Mouse (Mus musculus) kidney, postnatal 25 days (tissue): ENCODE measurements at regions not wholly inside any gene's neighbourhood (a gene's known extent, or its start where the extent isn't known, plus 50 kb on each side); places are given as distances from the start of the nearest gene placed in this dataset.

Experiments used
- DNase-seq, 2 experiments: peaks; one replicate each; pipeline ENCODE4 v3.0.0; 2021; ENCODE audit warnings: mixed read lengths in 2 of 2

DNA sequence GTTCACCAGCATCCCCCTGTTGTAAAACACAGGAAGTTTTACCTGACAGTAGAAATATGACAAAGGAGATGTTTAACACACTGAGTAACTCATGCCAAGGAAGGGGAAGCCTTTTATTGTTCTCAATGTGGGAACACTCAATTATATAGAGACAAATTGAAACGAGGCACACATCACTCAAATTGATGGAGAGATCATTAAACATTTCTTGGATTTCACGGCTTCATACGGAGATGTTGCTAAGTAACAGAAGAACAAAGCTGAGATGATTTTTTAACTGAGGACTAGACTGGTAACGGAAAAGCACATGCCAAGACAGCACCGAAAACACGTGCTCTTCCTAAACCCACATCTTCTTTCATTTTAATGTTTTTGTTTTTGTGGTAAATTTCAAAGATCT is 437.0 kb upstream of the Intu start:
- no peak for DNase-seq

DNA sequence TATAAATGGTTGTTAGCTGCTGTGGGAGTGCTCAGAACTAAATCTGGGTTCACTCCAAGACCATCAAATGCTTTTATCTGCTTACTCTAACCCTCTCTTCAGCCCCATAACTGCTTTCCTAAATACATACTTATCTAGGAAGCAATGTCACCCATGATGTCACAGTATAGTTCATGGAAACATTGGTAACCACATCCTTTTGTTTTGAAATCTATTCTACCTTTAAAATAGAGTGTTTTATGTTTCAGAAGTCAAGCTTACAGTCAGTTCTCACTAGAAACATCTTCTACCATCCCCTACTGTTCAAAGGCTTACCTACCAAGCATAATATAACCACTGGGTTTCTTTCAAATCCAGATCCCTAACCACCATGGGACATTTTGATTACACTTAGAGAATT is 436.4 kb upstream of the Intu start:
- no peak for DNase-seq

DNA sequence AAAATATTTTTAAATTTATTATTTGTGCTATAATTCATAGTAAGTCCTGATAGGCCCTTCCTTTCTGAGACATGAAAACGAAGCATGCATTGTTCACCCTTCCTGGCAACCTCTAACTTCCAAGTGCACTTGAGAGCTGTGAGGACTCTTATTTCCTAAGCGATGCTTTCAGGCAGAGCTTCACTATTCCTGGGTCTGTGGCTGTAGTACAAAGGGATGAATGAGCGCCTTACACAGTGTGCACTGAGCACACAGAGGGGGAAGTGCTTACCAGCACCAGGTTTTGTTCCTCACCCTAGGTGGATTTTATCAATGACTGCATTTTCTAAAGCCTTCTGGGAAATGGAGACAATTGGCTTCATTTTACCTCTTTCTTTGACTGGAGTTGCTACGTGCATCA is 428.4 kb upstream of the Intu start:
- DNase-seq, result no peak

DNA sequence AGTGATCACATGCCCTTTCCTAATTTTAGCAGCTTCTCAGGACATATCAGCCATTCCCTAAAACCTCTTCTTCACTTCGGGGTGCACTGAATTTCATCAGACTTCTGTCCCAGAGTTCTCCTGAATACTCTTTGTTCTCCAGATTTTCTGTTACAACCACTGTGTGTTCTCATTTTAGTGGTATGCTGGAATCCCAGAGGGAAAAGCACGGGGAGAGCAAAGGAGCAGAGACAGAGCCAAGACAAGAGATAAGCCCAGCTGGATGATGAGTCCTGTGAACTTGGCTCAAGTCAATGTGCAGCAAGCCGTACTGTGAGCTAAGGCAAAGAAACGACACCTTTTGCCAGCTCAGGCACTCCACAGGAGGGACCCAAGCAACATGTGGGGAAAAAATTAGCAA is 416.3 kb upstream of the Intu start:
- no peak for DNase-seq

DNA sequence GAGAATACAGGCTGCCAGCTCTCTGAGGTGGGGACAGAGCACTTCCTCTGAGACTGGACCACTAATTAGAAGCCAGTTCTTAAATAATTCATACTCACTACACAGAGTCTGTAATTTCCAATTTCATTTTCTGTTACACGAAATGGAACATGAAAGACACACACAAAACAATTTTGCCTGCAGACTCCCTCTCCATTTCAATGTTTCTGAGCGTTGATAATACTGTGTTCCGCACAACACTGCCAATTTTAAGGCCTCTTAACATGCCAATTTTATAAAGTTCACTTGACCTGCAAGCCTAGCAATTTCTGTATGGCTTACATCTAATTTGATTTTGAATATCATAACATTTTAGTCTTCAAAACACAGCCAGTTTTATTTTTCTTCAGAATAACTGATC is 412.5 kb upstream of the Intu start:
- no peak for DNase-seq

DNA sequence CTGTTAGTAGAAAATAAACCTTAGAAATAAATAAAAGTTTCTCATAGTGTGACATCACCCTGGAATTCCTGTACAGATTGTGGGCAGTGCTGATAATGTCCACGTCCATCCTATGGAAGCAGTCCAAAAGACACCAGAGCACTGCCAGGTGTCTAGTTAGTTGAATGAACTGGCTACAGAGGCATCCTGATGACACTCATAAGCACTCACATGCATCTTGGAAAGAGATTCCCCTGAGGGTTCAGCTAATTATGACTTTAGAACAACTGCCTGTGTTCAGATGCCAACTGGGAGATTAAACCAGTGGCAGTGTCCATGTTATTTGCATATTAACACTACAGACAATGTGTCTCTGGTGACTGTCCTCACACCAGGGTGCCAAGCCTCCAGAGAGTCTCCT is 411.6 kb upstream of the Intu start:
- DNase-seq, result no peak

DNA sequence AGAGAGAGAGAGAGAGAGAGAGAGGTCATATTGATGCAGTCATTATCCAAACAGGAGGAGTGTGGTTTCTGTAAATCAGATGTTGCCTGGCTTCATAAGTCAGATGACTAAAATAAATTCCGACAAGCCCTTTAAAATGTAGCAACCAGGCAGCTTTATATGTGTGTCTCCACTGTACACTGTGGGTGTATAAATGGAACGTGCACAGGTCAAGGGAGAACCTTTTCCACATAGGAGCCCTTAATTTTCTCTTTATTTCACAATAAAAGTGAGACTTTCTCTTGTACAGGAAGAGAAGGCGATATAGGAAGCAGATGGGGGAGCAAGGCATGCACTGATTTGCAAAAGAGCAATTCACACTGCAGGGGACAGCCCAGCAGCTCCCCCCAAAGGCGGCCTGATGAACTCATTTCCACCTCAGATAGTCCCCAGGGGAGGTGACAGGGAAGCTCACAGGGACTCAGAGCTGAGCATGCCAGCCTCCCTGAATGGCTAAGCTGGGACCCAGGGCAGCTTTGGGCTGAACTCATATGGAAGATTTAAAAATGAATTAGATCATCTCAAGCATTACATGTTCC is 410.7 kb upstream of the Intu start:
- DNase-seq, result peak; percentile 41 to 42

DNA sequence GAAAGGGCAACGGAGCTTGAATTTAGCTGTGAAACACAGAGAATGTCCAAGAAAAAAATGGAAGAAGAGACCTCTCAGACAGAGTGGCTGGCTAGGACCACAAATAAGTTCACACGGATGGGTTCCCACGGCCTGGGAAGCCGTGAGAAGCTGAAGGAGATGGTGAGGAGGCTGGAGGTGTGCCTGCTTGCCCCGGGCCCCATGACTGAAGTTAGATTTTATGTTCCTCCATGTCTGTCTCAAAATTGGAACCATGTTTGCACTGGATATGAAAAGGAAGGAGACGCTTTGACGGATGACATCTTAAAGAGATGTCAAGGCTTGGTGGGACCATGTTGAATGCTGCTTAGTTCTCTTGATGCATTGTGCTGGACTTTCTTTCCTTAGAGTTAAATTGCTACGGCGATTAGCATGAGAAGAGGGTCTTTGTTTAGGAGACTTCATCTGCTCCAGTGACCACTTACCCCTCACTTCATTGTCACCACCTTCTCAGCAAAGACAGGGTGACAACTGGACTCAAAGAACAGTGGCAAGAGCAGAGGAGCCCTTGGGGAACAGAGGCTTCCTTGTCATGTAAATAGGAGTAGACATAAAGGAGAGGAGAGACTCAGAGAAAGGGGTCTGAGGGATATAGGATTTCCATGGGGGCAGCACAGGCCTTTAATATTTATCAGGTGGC is 407.4 kb upstream of the Intu start:
- no peak for DNase-seq

DNA sequence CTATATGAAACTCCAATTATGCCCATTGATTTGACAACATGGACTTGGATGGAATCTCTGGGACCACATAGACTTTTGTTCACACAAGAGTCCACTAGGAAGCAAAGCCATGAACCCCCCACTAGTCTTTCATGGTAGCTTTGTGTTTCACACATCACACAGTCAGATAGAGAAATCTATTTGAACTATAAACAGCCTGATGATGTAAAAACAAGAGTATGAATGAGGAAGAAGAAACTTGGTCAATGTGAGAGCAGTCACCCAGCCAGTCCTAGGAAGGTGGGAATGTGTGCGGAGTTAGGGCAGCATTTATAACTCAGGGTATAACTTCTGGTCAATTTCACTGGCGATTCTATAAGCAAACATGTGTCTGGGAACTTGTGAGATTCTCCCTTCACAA is 404.2 kb upstream of the Intu start:
- DNase-seq, result no peak

DNA sequence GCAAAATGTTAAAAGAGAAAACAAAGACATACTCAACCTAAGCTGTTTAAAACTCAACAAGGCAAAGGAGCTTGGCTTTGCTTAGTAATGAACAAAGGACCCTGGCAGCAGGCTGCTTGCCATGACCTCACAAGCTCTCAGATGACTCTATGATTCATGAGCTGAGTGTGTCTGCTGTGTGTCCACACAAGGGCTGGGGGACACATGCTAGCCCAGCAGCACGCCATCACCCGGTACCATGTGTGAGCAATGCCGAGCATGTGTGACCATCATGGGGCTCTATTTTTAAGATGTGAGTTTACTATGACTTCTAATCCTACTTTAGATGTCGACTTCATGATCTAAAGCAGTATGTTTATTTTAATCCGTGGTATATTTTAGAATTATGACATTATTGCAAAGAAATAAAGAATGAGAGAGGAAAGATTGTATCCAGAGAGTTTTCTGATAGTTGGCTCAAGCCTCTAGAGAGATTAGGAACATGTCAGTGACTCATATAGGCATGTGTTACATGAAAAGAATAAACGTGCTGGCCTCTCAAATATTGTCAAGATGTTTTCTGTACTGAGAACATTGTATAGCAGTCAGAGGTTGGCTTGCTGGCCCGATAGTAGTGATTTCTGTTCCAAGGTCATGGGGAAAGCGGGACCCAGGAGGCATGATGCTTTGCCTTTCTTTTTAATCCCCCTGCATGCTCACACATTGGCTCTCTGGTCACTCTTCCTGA is 400.1 kb upstream of the Intu start:
- no peak for DNase-seq

DNA sequence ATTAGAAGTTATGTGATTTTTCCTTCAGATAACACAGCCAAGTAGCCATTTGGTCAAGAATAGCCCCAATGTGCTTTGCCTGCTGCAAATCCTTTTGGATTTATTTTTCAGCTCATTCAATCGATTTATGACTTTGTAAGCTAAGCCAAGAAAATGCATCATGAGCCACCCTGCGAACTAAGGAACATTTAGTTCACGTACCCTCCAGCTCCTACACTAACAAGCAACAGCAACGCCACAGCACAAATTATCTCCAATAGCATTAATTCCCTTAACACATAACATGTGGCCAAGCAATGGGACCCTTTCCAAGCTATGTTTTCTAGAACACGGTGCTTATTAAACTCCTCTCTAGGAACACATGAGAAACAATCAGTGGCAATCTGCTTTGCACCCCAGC is 392.4 kb upstream of the Intu start:
- DNase-seq, result no peak

DNA sequence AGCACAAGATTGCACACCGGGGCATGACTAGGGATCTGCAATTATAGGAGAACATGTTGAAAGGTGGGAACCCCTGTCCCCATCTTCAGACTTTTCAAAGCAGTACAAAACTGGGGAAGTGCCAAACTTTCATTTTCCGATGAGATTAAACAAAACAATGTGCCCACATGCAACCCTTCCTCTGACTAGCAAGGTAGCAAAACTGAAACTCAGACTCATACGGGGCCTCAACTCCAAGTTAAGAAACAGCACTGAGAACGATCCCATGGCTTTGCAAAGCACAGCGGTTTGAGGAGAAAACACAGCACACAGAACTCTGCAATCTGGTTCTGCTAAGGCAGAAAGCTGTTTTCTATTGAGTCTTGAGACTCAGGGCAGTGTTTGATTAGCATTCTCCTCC is 388.9 kb upstream of the Intu start:
- no peak for DNase-seq

DNA sequence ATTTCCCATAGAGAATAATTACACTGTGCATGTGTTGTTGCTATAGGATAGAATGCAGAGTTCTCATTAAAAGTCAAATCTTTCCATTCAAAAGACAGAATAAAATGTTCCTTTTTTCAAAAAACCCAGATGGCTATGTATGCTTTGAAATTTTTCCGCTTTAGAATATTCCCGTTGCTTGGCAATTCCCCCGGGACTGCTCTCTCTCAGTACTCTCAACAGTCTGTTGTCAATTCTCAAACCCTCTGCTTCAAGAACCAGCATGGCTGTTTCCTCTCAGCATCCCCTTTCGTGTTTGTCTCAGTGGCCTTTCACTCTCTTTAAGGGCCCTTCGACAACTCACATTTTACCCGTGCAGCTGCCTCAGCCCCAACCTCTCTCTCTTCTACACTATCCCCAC is 372.5 kb upstream of the Intu start:
- DNase-seq, result no peak

DNA sequence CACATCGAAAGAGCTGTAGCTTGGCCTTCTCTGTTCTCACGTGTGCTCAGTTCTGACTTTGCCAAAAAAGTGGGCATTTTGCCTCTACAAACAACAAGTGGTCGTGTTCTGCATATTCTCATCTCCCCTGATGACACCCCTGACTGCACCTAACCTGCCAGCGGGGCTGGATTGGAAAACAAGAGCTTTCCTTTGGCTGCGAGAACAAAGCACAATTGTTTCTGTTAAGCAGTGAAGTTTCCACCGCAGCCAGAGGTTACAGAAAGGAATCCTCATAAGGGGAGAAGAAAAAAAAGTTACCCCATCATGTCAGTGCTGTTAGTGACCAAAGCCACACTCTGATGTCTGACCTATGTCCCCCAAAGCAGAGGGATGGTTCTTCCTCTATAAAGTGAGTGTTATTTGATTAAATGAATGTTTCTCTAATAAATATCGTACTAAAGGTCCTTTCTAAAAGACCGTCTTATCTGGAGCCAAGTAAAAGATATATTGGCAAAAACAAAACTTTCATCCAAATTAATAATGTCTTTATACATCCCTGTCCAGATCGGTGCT is 371.4 kb upstream of the Intu start:
- DNase-seq, result no peak

DNA sequence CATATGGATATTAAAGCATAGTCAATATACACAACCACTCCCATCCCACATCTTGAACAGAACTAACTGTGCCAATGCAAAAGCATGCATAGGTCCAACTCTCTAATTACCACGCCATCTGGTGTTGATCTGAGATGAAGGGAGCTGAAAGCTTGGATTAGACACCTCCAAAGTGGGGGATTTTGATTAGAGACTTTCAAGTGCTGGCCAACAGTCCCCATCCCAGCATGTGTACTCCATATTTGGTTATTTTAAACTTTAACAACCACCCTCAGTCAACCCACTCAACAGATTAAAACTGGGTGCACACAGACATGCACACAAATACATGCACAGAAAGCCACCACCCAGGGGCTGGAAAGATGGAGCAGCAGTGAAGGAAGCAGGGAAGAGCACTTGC is 366.9 kb upstream of the Intu start:
- DNase-seq, result no peak

DNA sequence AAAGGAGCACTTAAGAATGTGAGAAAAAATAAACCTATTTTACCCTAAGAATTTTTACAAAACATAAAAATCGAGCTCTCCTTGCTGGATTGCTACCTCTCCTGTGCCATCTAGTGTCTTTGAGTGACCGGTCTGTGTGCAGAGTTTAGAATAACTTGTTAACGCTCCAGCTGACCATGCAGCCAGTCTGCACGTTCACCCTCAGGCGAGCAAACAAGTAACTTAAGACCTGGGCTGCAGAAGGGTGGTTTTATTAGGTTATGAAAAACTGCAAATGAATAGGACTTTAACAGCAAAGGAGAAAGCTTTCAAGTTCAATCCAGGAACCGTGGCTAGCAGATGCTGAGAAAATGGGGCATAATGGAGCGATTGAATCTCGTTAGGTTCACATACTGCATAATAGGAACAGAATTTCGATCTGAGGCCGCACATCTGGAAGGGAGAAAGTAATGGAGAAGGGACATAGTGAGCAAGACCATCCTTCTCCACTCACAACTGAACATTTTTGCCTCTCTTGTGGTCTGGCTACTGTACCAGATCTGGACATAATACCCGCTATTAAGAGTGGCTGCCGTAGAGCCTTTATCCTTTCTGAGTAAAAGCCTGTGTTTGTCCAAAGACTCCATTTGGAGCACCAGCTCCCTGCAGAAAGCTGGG is 363.0 kb upstream of the Intu start:
- DNase-seq, result no peak

DNA sequence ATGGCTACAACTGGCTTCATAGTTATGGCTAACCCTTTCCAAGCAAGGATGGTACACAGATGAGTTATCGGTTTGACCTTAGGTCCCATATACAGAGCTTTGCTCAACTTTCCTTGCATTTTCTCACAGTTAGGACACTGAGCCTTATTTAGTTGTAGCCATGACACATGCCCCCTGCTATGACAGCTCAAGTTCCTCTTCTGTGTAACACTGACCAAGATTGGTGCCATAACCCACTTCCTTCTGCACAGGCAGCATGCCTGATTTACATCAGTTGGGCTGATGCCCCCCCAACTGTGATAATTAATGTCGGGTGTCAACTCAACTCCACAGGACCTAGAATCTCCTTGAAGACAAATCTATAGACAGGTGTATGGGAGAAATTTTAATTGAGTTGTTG is 361.5 kb upstream of the Intu start:
- DNase-seq, result no peak

DNA sequence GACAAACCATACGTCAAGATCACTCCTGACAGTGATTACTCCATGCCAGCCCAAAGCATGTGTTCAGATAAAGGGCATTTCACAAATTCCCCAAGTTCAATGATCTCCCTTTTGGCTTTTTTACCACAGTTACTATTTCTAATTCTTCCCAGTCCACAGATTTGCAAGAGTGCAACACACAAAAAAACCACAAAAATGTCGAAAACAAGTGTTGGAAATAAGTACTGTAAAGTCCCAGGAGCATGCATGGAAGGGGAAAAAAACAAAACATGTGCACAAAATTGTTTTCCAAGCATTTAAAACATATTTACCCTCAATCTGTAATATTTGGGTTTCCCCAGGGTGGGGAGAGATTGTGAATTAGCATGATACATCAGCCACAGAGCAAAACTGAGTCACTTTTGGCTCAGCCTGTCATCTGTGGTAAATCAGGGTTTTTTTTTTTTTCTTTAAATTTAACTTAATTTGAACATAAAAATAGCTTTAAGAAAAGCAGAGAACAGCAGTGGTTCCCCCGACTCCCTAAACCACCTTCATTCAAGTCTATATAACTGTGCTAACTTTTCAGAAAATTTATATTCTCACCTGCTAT is 351.3 kb upstream of the Intu start:
- DNase-seq, result no peak

DNA sequence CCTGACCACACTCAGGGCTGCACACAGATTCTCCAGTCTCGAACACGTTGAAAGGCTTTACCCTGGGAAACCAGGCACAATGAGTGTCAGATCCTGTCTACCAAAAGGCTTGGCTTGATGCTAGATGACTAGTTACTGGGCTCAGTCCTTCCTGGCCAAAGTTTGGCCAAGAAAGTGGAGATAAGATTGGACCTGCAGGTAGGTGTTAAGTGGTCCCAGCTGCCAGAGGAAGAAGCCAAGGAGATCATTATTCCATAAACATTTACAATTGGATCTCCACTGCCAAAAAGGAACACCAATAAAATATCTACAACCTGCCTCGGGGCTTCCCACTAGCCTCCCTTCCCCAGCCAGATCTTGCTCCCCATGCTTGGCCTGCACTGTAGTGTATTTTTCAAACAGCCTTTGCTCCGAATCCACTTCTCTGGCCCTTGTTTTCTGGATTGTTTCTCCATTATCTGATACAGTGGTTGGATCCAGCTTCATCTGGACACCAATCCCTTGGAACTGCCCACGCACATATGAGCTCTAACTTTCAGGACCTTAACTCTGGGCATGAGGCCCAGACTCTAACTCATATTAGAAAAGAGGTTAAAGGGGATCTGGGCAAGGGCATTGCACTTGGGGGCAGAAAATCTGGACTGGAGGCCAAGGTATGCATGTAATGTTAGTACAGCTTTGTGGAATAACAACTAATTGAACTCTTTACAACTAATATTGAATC is 345.3 kb upstream of the Intu start:
- DNase-seq, result no peak

DNA sequence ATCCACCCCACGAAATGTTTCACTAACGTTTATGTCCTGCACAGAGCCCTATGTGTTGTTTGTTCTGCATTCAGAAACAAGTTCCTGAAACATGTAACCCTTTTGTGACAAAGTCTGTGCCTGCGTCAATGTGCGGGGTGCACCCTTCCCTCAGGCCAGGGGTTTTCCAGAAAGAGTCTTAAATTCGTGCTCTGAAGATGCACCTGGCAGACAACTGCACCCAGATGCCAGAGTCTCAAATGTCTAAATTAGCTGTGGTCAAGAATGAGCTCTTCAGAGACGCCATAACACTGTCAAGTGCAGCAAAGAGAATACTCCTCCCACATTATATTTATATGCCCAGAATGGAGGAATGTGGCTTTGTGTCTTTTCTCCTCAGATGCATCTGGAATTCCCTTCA is 341.6 kb upstream of the Intu start:
- no peak for DNase-seq

DNA sequence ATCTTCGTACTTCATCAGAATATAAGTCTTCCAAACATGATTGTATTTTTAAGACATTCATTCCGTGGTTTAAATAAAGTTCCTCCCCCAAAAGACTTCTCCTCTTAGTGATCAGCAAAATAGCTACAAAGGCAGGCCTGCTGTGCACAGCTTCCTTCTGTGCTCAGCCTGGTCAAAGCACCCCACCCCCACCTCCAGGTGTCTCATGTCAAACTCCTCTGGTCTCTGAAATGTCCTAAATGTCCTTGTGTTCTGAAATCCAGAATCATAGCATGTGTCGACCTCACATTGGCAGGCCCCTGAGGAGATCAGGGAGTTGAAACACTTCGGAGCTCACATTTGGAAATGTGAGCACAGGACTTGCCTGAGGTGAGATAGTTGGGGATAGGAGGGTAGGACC is 341.1 kb upstream of the Intu start:
- DNase-seq, result no peak

DNA sequence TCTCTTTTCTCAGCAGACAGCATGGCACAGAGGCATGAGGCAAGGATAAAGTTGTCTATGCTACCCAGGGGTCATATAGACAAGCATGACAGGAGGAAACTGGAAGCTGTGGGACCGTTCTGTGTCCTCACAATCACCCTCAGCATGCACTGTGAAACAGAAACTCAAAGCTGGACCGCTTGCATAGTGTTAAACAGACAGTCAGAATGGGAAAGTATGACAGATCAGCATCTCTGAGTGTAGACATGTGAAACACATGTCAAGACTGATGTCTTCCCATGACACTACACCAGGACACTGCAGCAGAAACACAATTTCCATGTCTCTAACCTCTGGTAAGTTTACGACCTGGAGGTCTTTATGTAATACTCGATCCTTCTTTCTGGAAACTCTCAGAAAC is 330.9 kb upstream of the Intu start:
- no peak for DNase-seq

DNA sequence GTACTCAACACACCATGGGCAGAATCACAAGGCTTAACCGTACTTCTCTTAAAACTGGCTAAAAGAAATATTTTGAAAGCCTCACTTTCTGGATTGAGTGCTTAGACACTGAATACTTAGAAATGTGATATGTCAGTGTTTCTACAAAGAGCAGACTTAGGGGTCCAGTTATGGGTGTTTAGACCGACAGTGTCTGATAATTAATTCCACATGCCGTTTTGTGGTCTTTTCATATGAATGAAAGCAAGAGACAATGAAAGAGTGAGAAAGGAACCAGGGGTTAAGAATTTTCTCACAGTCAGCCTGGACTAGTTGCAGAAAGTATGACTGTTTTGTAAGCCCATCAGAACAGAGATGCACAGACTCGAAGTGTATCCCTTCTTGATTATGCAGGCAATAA is 324.8 kb upstream of the Intu start:
- no peak for DNase-seq
